In genomic region chr17:8448324-8448723, GRCm38 (mm10) we compare ENCODE assay signal across 32 mouse cellular contexts. TPM values are rescaled to one million over a fixed set of nuclear protein-coding genes. Genes with fewer than 3 reads are reported as not detected.
DNase-seq lines count a peak whose midpoint lies in the region; ATAC-seq and TF ChIP-seq lines count a peak whose summit lies in the region.
"Had no signal": no experiment of that assay in that cellular context is flagged by ENCODE, and none has a peak within 500 bp of the region (broad histone marks: within the 10 kb centered on the region; RNA-seq: fewer than 3 reads in every experiment).

No protein-coding gene starts in this region.

- H3K9me3 ChIP-seq in forebrain, postnatal 0 days (ENCODE audit: low read length): no peaks in the 10 kb centered on the region
- H3K9me3 ChIP-seq in forebrain, embryonic 12.5 days: no peaks in the 10 kb centered on the region
- H3K9me3 ChIP-seq: embryonic facial prominence, embryonic 13.5 days; forebrain, embryonic 10.5 days; hindbrain, embryonic 13.5 days; kidney, embryonic 15.5 days; limb, embryonic 12.5 days; megakaryocyte, embryonic 14.5 days; midbrain, embryonic 12.5 days had no signal

- H3K4me3 ChIP-seq in forebrain, postnatal 0 days (ENCODE audit: low read depth, low read length): no peak overlapping the region
- no peak overlapping the region for H3K4me3 ChIP-seq in forebrain, embryonic 12.5 days (replicated peaks)
- no peak overlapping the region for H3K4me3 ChIP-seq in layer of hippocampus, adult 2 months
- H3K4me3 ChIP-seq in cortical plate, adult 2 months (ENCODE audit: insufficient read depth, low read length): no peak overlapping the region
- H3K4me3 ChIP-seq: embryonic facial prominence, embryonic 13.5 days; forebrain, embryonic 10.5 days; hindbrain, embryonic 13.5 days; kidney, embryonic 15.5 days; limb, embryonic 12.5 days; megakaryocyte, embryonic 14.5 days; midbrain, embryonic 12.5 days had no signal

- H3K9ac ChIP-seq in forebrain, postnatal 0 days: no peak overlapping the region
- no peak overlapping the region for H3K9ac ChIP-seq in forebrain, embryonic 12.5 days
- H3K9ac ChIP-seq: embryonic facial prominence, embryonic 13.5 days; kidney, embryonic 15.5 days; limb, embryonic 12.5 days; midbrain, embryonic 12.5 days had no signal

- no peak overlapping the region for H3K27ac ChIP-seq in forebrain, postnatal 0 days (ENCODE audit: low read depth, low read length)
- H3K27ac ChIP-seq in forebrain, embryonic 12.5 days: no peak overlapping the region
- H3K27ac ChIP-seq in layer of hippocampus, adult 2 months: no peak overlapping the region
- H3K27ac ChIP-seq in cortical plate, adult 2 months (ENCODE audit: insufficient read depth, low read length): no peak overlapping the region
- H3K27ac ChIP-seq: embryonic facial prominence, embryonic 13.5 days; forebrain, embryonic 10.5 days; hindbrain, embryonic 13.5 days; kidney, embryonic 15.5 days; limb, embryonic 12.5 days; midbrain, embryonic 12.5 days had no signal

- no peaks in the 10 kb centered on the region for H3K4me1 ChIP-seq in forebrain, postnatal 0 days (ENCODE audit: insufficient read depth)
- no peaks in the 10 kb centered on the region for H3K4me1 ChIP-seq in forebrain, embryonic 12.5 days
- no peaks in the 10 kb centered on the region for H3K4me1 ChIP-seq in cortical plate, adult 2 months (ENCODE audit: control insufficient read depth, insufficient read depth, low read length)
- H3K4me1 ChIP-seq: embryonic facial prominence, embryonic 13.5 days; forebrain, embryonic 10.5 days; hindbrain, embryonic 13.5 days; limb, embryonic 12.5 days; midbrain, embryonic 12.5 days had no signal

- no peak for DNase-seq in forebrain, postnatal 0 days
- DNase-seq in layer of hippocampus, adult 2 months (ENCODE audit: low spot score in 2 of 2): no peak
- no peak for DNase-seq in layer of hippocampus, postnatal 25 days (ENCODE audit: extremely low spot score in 1 of 2, low spot score in 1 of 2)
- DNase-seq in ES-CJ7 (ENCODE audit: low read depth, low spot score): peak; percentile 38
- DNase-seq in right cerebral cortex, postnatal 14 days: no peak
- no peak for DNase-seq in gastrocnemius, adult 18-20 months (ENCODE audit: low spot score)
- DNase-seq: cerebellum, adult 11 months; cerebellum, adult 9-11 months; heart, postnatal 36 days; lung, postnatal 4 days; retina, postnatal 1 day; right cerebral cortex, postnatal 25 days; spleen, adult 18-20 months; thymus, adult 18-20 months; thymus, postnatal 25 days had no signal

- no peak for ATAC-seq in forebrain, postnatal 0 days
- ATAC-seq in forebrain, embryonic 12.5 days (ENCODE audit: low FRiP score): no peak
- ATAC-seq: forebrain, embryonic 16.5 days had no signal

- no peak for TF ChIP-seq POLR2A in cortical plate, adult 2 months (IDR thresholded peaks at IDR 0.05; ENCODE audit: extremely low read depth, insufficient read depth, low read length)

- H3K27me3 ChIP-seq in forebrain, postnatal 0 days (ENCODE audit: insufficient read depth, low read length): no peaks in the 10 kb centered on the region
- H3K27me3 ChIP-seq in forebrain, embryonic 12.5 days: peaks cover 7% of the 10 kb centered on the region; the same call in 1 of the 2 replicates
- H3K27me3 ChIP-seq: kidney, embryonic 15.5 days had no signal

- TF ChIP-seq CTCF in forebrain, postnatal 0 days (IDR thresholded peaks at IDR 0.05; ENCODE audit: low read depth): peak; percentile 37
- TF ChIP-seq CTCF in layer of hippocampus, adult 2 months (conservative IDR thresholded peaks at IDR 0.05): peak; percentile 65
- peak; percentile 19; the same call in 1 of the 2 replicates for TF ChIP-seq CTCF in cortical plate, adult 2 months (IDR thresholded peaks at IDR 0.05; ENCODE audit: extremely low read depth, insufficient read depth, low read length)

- 70% methylated on average over 3 of the region's 3 CpGs for WGBS in forebrain, postnatal 0 days
- 67% methylated on average over 3 of the region's 3 CpGs for WGBS in forebrain, embryonic 12.5 days

- H3K4me2 ChIP-seq in forebrain, postnatal 0 days (ENCODE audit: low read depth): no peak overlapping the region
- H3K4me2 ChIP-seq in forebrain, embryonic 12.5 days: no peak overlapping the region
- H3K4me2 ChIP-seq: embryonic facial prominence, embryonic 13.5 days; hindbrain, embryonic 13.5 days; kidney, embryonic 15.5 days; limb, embryonic 12.5 days; midbrain, embryonic 12.5 days had no signal

- no peaks in the 10 kb centered on the region for H3K36me3 ChIP-seq in forebrain, postnatal 0 days (ENCODE audit: insufficient read depth)
- H3K36me3 ChIP-seq in forebrain, embryonic 12.5 days (replicated peaks): no peaks in the 10 kb centered on the region
- H3K36me3 ChIP-seq: embryonic facial prominence, embryonic 13.5 days; forebrain, embryonic 10.5 days; hindbrain, embryonic 13.5 days; kidney, embryonic 15.5 days; limb, embryonic 12.5 days; midbrain, embryonic 12.5 days had no signal

RNA-seq across cellular contexts. Expression of gene T, which starts 14.1 kb away (rescaled TPM):
- 2.1 TPM in 1 of 2 replicates, not detected in the other for total RNA-seq in forebrain, postnatal 0 days (2014; rRNA removed)
- 0.13 and 0.17 TPM in 2 replicates for polyA plus RNA-seq in forebrain, postnatal 0 days (2015; fragmentation: Nextera tagmentation; extraction: Ambion mirVana)
- 0.74 and 1.2 TPM in 2 replicates for polyA plus RNA-seq in forebrain, embryonic 12.5 days (2016; fragmentation: Nextera tagmentation; extraction: Ambion mirVana)
- total RNA-seq in layer of hippocampus, adult 2 months (2021): not detected
- total RNA-seq in layer of hippocampus, postnatal 25 days (2021): not detected
- 0.10 and 0.11 TPM in 2 replicates for polyA plus RNA-seq in cortical plate, adult 2 months (2012; rRNA removed)
- total RNA-seq in gastrocnemius, adult 18-20 months (2021): not detected
- total RNA-seq: adrenal gland, postnatal 10 days; gastrocnemius, postnatal 10 days; granulocyte monocyte progenitor cell, adult 5-6 weeks; heart, postnatal 36 days; left cerebral cortex, postnatal 25 days; liver, adult 2 months; monocyte, adult 5-6 weeks had no signal
- polyA plus RNA-seq: liver, adult 2 months; liver, embryonic 16.5 days had no signal
